Mouse (Mus musculus): ENCODE measurements around the gene Itga6.

Itga6 gene

GRCm38 (mm10) chr2:71761081-71761480 lies 15.7 kb downstream of the Itga6 start:
- DNase-seq (ENCODE audit: low spot score in 2 of 2): no peak

DNA sequence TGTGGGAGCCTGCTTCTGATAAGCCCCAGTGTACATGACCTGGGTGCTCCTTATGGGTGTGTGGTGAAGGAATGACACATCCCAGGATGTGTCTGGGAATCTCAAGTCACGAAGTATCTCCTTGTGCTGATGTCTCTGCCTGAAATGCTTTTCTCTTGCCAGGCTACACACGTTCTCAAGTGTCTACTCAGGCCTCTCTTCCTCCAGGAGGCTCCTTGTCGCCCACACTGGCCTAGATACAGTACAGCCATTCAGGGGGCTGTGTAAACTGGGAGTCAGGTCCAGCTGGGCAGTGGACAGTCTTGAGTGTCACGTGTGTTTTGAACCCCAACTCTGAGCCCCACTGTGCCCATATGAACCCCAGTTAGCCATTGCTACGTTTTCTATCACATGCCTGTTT lies 19.1 kb downstream of the Itga6 start:
- no peak for DNase-seq (ENCODE audit: low spot score in 2 of 2)

GRCm38 (mm10) chr2:71764961-71765735 lies 19.7 kb downstream of the Itga6 start:
- DNase-seq (ENCODE audit: low spot score in 2 of 2): no peak

DNA sequence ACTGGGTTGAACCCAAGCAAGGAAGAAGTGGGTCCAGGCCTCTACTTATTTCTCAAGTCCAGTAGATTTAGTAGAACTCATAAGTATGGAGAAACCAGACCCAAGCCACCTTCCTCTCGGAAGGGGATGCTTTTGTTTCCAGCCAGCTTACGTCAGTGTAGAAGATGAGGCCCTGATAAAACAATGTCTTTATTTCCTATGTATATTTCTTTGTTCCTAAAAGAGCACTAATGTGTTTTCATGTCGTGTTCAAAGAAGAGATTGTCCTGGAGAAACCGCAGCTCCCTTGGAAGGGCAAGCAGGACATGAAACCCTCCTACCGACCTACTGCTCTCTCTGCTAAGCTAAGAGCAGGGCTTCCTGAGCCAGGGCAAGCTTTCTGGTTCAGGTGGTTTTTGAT lies 20.6 kb downstream of the Itga6 start:
- no peak for DNase-seq (ENCODE audit: low spot score in 2 of 2)

GRCm38 (mm10) chr2:71767019-71767610 lies 21.7 kb downstream of the Itga6 start:
- DNase-seq (ENCODE audit: low spot score in 2 of 2): no peak

DNA sequence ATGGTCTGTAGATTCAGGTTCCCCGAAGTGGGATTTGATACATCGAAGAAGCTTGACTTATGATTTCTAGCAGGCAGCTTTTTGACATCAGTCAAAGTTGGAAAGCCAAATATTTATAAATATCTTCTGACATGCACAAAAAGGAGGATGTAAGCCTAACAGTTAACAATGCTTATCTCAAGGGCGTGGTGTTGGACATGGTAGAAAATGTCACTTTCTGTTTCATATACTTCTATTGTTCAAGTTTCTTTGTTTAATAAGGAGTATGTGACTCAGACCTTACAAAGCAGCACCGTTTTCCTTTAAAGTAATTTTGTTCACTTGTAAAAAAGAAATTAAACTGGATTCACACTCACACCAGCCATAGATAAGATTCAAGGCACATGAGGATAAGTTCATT lies 26.3 kb downstream of the Itga6 start:
- no peak for DNase-seq (ENCODE audit: low spot score in 2 of 2)

DNA sequence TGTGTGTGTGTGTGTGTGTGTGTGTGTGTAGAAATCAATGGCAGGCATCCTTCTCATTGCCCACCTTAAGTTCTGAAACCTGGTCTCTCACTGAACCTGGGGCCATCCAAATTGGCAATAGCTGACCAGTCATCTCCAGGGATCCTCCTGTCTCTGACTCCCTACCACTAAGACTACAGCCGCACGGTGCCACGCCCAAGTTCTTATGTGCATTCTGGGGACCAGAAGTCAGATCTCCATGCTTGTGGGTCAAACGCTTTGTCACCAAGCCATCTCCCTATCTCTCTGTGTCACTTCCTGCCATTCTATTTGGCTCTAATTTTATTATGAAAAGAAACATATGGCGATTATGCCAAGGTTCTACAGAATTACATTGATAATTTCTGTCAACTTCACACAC lies 28.3 kb downstream of the Itga6 start:
- no peak for DNase-seq (ENCODE audit: low spot score in 2 of 2)

DNA sequence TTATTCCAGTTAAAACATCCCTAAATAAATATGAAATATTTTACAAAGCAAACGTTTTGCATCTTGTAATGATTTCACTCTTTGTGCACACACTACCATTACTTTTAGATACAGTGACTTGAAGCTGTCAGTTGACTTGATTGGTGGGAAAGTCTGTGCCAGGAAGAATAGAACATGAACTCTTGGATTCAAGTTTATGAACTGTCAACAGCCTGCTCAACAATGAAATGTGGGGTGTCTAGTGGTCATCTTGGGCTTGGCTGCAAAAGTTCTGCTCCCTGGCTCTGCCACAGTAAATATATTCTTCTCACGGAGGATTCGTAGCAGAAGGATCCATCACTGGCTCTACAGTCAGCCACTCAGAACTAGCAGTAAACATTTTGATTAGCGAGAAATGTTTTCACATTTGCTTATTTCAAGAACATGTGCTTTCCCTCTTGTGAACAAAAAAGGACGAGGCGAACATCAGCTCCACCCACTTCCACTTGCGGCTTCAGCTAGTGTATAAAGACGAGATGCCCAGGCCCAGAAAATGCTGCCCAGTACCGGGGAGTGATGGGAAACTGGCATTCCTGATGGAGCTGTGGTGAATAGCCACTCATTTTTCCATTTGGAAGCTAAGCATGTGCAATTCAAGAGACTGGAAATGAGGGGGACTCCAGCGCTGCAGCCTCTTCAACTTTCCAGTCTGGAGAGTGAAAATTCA lies 29.0 kb downstream of the Itga6 start:
- no peak for DNase-seq (ENCODE audit: low spot score in 2 of 2)

DNA sequence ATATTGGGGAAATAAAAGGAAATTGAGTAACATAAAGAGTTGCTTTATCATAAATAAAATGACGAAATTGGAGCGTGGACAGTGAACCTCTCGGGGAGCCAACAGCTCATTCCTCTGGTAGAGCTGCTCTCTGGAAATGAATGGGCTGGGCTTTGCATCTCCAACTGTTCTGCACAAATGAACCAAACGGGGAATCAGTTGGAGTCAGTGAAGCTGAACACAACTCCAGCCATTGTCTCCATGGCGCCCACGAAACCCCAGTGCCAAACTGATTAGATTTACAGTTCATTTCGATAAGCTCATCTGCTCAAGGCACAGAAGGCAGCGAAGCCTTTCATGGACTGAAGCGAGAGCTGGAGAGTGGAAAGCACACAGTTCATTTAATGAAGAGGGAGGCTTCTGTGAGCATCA lies 29.8 kb downstream of the Itga6 start:
- DNase-seq (ENCODE audit: low spot score in 2 of 2): no peak

- DNase-seq (ENCODE audit: low spot score in 2 of 2): no peak
Measured at GRCm38 (mm10) chr2:71779266-71779888, 34.0 kb downstream of the Itga6 start.

DNA sequence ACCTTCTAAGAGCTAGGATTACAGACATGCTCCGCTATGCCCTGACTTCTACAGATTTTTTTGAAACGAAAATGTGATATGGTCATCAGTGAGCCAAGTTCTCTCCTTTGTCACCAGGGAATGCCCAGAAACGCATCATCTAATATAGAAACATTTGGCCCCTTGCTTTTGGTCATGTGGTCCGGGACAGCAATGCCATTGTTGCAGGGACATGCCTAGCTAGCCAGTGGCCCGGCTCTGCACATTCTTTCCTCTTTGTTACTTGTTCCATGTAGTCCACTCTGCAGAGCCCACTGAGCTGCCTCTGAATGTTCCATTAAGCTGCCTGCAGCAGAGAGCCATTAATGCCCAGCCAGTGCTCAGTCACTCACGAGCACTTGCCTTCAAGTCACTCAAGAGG lies 34.6 kb downstream of the Itga6 start:
- DNase-seq (ENCODE audit: low spot score in 2 of 2): no peak

DNA sequence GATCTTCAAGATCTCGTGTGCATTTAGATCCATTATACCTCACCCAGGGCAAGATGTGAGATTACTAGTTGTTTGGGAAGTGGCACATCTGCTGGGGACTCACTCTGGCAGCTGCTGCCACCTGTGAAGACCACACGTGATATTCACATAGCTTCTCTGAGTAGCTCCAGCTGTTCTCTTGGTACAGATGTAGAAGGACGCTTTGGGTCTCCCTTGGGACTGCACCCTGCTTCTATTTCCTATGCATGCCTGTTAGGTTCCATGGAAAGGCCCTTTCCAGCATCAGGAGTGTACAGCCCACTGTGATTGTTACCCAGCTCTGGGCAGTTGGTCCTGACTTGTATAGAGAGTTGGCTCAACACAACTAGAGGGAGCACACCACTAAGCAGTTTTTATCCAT lies 39.8 kb downstream of the Itga6 start:
- no peak for DNase-seq (ENCODE audit: low spot score in 2 of 2)

DNA sequence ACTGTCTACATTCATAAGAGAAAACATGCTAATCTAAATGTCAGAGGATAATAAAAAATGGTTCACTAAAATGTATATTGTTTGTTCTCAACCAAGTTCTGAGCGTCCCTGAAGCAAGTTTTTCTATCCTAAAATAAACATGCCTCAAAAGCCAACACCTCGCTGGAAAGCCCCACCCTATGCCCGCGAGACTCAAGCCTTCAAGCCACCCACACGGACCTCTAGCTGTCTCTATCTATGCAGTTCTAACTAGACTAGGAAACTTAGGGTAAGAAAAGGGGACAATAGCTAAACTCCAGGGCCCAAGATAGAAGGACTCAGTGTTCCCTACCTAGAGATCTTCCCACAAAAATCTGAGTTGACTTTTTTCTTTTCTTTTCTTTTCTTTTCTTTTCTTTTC lies 40.6 kb downstream of the Itga6 start:
- no peak for DNase-seq (ENCODE audit: low spot score in 2 of 2)

DNA sequence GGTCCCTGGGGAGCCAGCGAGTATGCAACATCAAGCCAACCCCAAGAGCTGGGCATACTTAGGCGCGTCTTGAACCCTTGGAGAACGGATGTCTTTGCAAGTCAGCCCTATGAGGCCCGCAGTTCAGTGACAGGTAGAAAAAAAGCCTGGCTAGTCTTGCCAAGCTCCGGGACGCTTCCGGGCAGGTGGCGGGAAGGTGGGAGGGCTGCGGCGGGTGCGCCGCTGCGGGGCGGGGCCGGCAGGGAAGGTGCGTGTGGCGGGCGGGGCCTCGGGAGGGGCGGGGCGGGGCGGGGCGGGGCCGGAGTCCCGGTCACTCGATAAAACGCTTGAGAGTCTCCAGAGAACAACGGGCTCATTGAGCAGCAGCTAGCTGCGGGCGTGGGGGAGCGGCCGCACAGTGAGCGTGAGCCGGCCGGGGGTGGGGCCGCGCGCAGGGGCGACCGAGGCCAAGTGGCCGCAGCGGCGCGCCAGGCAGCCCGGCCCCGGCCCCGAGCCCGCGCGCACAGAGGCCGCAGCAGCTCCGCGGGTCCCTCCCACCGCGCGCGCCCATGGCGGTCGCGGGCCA lies 41.3 kb downstream of the Itga6 start:
- DNase-seq (ENCODE audit: low spot score in 2 of 2): peak; percentile 69

DNA sequence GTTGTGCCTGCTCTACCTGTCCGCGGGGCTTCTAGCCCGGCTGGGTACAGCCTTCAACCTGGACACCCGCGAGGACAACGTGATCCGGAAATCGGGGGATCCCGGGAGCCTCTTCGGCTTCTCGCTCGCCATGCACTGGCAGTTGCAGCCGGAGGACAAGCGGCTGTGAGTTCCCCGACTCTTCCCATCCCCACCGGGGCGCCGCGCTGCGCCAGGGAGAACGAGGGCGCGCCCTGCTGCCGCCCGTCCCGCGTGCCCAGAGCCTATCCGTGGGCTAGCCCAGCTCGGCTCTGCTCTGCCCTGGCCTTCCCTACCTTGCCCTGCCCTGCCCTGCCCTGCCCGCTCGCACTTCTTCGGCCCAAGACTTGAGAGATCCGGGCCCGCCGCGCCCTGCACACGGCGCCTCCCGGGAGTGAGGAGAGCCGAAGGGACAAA lies 41.8 kb downstream of the Itga6 start:
- DNase-seq (ENCODE audit: low spot score in 2 of 2): peak in 1 of 2 experiments; percentile 32

DNA sequence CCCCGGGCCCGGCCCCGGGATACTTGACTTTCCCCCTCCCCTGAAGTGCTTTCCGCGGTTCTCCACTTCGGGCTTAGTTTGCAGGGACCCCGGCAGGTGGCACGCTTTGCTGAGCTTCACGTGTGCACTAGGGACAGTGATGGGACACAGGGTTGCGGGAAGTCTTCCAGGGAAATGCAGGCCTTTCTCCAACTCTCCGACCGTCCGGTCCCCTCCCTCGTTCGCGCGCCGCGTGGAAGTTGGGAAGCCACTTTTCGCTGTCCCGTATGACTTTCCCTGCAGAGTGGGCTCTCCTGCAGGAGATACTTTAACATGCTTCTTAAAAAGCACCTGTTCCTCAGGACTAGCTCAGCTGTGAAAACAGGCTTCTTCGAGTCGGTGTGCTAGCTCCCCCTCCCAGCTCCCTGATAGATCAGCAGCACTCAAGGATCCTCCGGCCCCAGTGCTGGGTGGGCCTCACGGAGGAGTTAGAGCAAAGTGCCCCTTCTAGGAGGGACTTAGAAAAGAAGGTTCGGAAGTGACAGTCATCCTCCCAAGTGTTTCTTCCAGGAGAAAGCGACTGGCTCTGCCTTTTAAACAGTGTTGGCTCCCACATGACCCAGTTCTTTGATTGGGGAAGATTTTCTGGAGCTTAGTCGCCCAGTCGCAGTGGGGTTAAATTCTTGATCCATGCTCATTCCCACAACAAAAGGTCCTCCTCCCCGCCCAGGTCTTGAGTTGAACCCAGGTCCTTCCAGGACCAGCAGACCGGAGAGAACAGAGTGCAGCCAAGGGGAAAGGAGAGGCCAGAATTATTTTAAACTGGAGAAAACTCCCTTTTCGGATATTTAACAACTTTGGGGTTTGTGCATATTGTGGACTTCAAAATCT lies 42.4 kb downstream of the Itga6 start:
- DNase-seq (ENCODE audit: low spot score in 2 of 2): peak in 1 of 2 experiments; percentile 12

DNA sequence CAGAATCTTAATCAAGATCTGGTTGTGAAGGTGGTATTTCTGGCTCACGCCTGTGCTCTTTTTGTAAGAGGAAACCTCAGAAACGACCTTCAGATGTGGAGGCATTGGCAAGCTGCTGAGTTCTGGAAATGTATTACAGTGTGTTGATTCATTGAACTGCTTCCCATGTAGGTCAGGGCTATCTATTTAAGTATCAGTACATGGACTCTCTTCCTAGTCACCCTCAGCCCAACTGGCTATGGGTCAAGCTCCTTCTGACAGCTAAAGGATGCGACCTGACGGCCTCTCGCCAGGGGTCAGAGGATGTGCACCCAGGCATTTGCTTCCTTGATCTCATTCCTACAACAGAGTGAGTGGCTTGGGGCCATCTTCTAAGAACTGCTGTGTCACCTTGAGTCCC lies 45.3 kb downstream of the Itga6 start:
- no peak for DNase-seq (ENCODE audit: low spot score in 2 of 2)

DNA sequence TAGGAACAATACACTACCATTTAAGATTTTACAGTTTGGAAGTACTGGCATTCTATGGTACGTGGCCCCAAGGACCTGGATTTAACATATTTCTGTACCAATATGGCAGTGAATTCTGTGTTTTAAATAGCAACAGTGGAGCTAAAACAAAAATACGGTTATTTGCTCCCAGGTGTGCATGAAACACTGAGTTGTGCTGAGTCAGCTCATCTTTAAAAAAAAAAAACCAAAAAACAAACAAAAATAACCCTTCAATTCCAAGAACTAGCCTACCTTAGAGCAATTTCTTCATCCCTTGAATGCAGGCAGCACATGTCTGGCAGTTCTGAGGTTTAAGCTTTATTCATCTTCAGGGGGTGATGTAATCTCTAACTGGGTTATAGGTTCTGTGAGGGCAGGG lies 45.8 kb downstream of the Itga6 start:
- DNase-seq (ENCODE audit: low spot score in 2 of 2): no peak

DNA sequence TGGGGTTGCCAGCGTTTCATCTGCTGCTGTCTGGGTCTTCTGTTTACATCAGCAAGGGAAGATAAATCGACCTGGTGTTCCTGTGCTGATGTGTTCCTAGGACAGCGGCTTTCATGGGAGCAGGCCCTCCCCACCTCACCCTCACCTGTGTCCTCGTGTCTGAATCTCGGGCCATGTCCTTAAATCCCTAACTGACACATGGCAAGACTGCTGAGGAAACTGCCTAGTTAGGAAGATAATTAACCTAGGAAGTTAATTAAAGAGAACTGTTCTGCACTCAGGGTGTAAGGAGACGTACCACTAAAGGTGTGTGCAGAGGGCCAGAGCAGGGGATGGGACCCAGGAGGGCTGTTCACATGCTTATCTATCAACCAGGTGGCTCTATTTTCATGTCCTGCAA lies 48.7 kb downstream of the Itga6 start:
- DNase-seq (ENCODE audit: low spot score in 2 of 2): no peak

DNA sequence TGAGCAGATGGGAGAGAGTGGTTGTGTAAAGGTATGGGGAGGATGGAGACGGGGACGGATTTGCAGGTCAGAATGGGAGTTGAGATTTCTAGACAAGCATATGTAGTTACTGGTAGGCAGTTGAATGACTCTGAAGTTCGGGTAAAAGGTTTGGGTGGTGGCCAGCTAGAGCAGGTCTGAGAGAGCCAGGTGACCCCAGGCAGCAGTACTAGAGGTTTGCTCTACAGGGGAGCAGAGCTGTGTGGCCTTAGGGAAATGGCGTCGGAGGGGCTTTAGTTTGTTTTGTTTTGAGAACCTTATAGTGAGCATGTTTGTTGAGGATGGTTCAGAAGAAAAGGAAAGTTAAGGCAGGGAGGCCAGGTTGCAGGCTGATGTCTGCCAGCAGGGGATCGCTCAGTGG lies 51.4 kb downstream of the Itga6 start:
- DNase-seq (ENCODE audit: low spot score in 2 of 2): no peak

DNA sequence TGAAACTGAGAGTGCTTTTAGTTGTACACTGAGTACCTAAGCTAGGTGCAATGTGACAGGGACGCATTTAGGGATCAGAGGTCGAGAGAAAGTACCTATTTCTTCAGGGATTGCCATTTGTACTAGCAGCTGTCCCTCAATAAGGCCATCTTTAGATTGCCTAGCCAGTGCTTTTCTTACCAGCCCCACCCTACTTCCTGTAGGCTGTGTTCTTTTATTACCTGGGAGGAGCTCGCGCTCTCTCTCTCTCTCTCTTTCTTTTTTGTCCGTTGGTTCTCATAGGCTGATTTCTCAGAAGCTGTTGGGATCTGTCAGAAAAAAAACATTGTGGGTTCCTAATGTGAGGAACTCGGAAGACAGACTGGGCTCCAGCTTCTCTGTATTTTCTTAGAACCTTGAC lies 55.4 kb downstream of the Itga6 start:
- DNase-seq (ENCODE audit: low spot score in 2 of 2): no peak
